Mouse (Mus musculus) lung, embryonic 15.5 days (tissue): ENCODE measurements around the gene Rab30. TPM values are rescaled to one million over a fixed set of nuclear protein-coding genes. Genes with fewer than 3 reads are reported as not detected.
A peak's percentile ranks its signal among the peaks of the same experiment; 100 is the strongest.

Source experiments
- ATAC-seq: fragments of 200-750 bp; cut with Nextera tagmentation; 2 replicates; pipeline ENCODE4 v1.8.0; 2017; ENCODE audit warnings: moderate number of reproducible peaks, borderline replicate concordance; ENCODE audit not compliant: low FRiP score, low TSS enrichment; ENCODE audit errors: extremely low read depth
- H3K27ac ChIP-seq: fragments of 300-500 bp; sonication (generic); 2 replicates; pipeline ENCODE4 v1.5.1; 2015; ENCODE audit warnings: moderate library complexity, mild to moderate bottlenecking, inconsistent platforms
- H3K27me3 ChIP-seq: fragments of 300-500 bp; sonication (generic); 2 replicates; pipeline ENCODE4 v1.6.1; 2015; ENCODE audit warnings: inconsistent platforms
- H3K36me3 ChIP-seq: fragments of 300-500 bp; sonication (generic); 2 replicates; pipeline ENCODE4 v1.6.1; 2015; ENCODE audit warnings: inconsistent platforms
- H3K4me1 ChIP-seq: fragments of 300-500 bp; sonication (generic); 2 replicates; pipeline ENCODE4 v1.6.1; 2015; ENCODE audit warnings: inconsistent platforms
- H3K4me2 ChIP-seq: fragments of 300-500 bp; sonication (generic); 2 replicates; pipeline ENCODE4 v1.6.1; 2015; ENCODE audit warnings: inconsistent platforms, mild to moderate bottlenecking, moderate library complexity
- H3K4me3 ChIP-seq: fragments of 300-500 bp; sonication (generic); 2 replicates; pipeline ENCODE4 v1.5.1; 2015; ENCODE audit warnings: mild to moderate bottlenecking, inconsistent platforms
- H3K9ac ChIP-seq: fragments of 300-500 bp; sonication (generic); 2 replicates; pipeline ENCODE4 v1.6.1; 2015; ENCODE audit warnings: inconsistent platforms
- H3K9me3 ChIP-seq: fragments of 300-500 bp; sonication (generic); 2 replicates; pipeline ENCODE4 v1.6.1; 2016; ENCODE audit warnings: inconsistent platforms
- WGBS: fragments of 180-500 bp; shearing (Covaris S2); methylation state at CpG from one replicate; pipeline ENCODE4 v1.1.7; 2015; 5-methylcytosine and 5-hydroxymethylcytosine counted together
- polyA plus RNA-seq: library from polyadenylated mRNA; unstranded; fragments of >200 nt; fragmentation: Nextera tagmentation; extraction: Ambion mirVana; gene quantifications from 2 replicates; pipeline ENCODE4 v1.2.1, GENCODE M21; 2015

Gene Rab30
- polyA plus RNA-seq, result 5.0 and 6.2 TPM in 2 replicates

- Histone ChIP-seq H3K9me3 (no peaks in the 10 kb centered on the region), H3K4me1 (peaks cover 19% of the 10 kb centered on the region), H3K9ac (peak within 1 kb of the TSS; percentile 81), H3K36me3 (peaks cover 14% of the 10 kb centered on the region), H3K4me3 (peak within 1 kb of the TSS; percentile 69), H3K27me3 (no peaks in the 10 kb centered on the region), H3K27ac (peak within 1 kb of the TSS; percentile 87), H3K4me2 (peak within 1 kb of the TSS; percentile 94)
- WGBS, result under 1% methylated on average over 38 of the region's 38 CpGs
- ATAC-seq, result peak; percentile 100
Measured at GRCm38 (mm10) chr7:92741152-92741860, at the start of gene Rab30. Gene Rab30 (plus strand): TSS chr7:92741603.

DNA sequence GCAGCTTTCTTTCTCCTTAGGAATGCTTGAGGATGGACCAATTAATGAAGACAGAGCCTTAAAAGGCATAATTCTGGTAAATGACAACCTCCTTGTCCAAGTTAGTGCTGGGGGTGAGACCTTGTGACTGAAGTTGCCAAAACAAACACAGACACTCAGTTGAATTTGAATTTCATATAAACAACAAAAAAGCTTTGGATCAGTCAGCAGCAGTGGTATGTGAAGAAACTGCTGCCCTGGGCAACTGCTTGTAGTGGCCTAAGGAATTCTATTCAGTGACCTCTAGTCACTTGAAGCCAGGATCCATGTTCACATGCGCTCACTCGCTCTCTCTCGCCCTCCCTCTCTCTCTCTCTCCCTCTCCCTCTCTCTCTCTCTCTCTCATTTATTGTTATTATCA, 45.0 kb upstream of the Rab30 start:
- Histone ChIP-seq H3K4me3 (no peak overlapping the region), H3K4me1 (no peaks in the 10 kb centered on the region), H3K9ac (no peak overlapping the region), H3K9me3 (no peaks in the 10 kb centered on the region), H3K27ac (no peak overlapping the region), H3K27me3 (no peaks in the 10 kb centered on the region), H3K4me2 (no peak overlapping the region), H3K36me3 (no peaks in the 10 kb centered on the region)
- 69% methylated on average over 3 of the region's 3 CpGs for WGBS
- ATAC-seq, result no peak

DNA sequence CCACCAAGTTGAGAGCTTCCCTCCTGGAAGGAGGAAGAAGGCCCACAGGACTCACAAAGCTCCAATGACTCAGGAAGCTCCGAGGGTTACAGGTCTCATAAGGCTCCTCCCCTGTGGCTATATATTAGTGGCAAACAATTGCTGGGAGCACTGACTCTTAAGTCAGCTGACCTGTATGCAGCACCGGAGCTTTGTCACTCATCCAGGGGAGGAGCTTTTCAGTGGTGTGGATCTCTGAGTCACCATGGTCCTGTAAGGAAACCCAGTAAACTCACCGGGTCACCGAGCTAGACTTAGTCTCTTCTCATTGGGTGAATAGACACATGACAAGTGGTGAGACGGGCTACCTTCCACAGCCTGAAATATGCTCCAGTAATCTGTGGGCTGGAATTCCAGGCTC, 42.6 kb upstream of the Rab30 start:
- H3K4me2 ChIP-seq, result no peak overlapping the region
- 68% methylated on average over 5 of the region's 5 CpGs for WGBS
- no peak for ATAC-seq

GRCm38 (mm10) chr7:92703661-92704060, 37.7 kb upstream of the Rab30 start:
- Histone ChIP-seq H3K4me3 (no peak overlapping the region), H3K27ac (no peak overlapping the region), H3K9ac (no peak overlapping the region), H3K4me1 (no peaks in the 10 kb centered on the region), H3K4me2 (no peak overlapping the region), H3K36me3 (no peaks in the 10 kb centered on the region), H3K27me3 (no peaks in the 10 kb centered on the region), H3K9me3 (no peaks in the 10 kb centered on the region)
- ATAC-seq, result no peak
- 57% methylated on average over 1 of the region's 1 CpGs for WGBS

More for the DNA sequence above, 42.6 kb upstream of the Rab30 start:
- H3K4me3 ChIP-seq, result no peak overlapping the region
- no peak overlapping the region for H3K27ac ChIP-seq
- no peaks in the 10 kb centered on the region for H3K27me3 ChIP-seq
- H3K4me1 ChIP-seq, result no peaks in the 10 kb centered on the region
- no peaks in the 10 kb centered on the region for H3K36me3 ChIP-seq
- no peak overlapping the region for H3K9ac ChIP-seq
- no peaks in the 10 kb centered on the region for H3K9me3 ChIP-seq

GRCm38 (mm10) chr7:92705534-92705933, 35.9 kb upstream of the Rab30 start:
- no peak overlapping the region for H3K4me2 ChIP-seq
- H3K36me3 ChIP-seq, result no peaks in the 10 kb centered on the region
- no peak overlapping the region for H3K9ac ChIP-seq
- no peak for ATAC-seq
- H3K4me3 ChIP-seq, result no peak overlapping the region
- H3K27me3 ChIP-seq, result no peaks in the 10 kb centered on the region
- no peaks in the 10 kb centered on the region for H3K4me1 ChIP-seq
- no peak overlapping the region for H3K27ac ChIP-seq
- WGBS, result 65% methylated on average over 2 of the region's 2 CpGs
- no peaks in the 10 kb centered on the region for H3K9me3 ChIP-seq

DNA sequence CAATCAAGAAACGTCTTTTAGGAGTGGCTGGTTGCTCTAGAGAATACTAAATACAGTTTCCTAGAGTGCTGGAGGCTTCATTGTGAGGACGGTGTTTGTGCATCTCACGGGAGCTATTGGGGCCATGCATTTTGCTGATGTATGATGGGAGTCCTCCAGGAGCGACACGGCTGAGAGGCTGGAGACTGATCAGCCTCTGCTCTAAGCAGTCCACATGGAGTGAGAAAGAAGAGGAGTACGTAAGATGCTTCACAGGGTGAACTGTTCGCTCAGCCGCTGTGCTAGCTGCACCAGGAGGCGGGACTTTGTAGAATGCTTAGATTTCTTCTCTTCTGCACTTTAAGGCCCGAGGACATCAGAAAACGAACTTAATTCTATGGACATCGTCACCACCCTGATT, 34.7 kb upstream of the Rab30 start:
- Histone ChIP-seq H3K4me3 (no peak overlapping the region), H3K27ac (no peak overlapping the region), H3K4me2 (peak overlapping the region; percentile 28), H3K9me3 (no peaks in the 10 kb centered on the region), H3K27me3 (no peaks in the 10 kb centered on the region), H3K36me3 (no peaks in the 10 kb centered on the region), H3K9ac (no peak overlapping the region), H3K4me1 (no peaks in the 10 kb centered on the region)
- WGBS, result 65% methylated on average over 12 of the region's 12 CpGs
- no peak for ATAC-seq

DNA sequence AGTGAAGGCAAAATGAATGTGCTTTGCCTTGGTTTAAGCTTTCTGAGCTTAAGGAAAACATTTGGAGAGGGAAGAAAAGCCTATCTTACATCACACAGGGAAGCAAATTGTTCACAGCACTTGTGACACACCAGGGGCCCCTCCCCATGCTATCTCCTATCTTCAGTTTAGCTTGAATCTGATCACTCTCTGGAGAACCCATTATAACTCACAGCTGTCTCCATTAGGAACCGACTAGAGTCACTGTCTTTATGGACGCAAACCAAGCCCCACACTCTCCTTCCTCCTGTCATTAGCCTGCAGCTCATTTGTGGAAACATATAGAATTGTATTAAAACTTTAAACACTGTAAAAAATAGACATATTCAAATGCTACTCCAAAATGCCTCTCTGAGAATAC, 31.8 kb upstream of the Rab30 start:
- Histone ChIP-seq H3K4me3 (no peak overlapping the region), H3K36me3 (no peaks in the 10 kb centered on the region), H3K27me3 (no peaks in the 10 kb centered on the region), H3K27ac (no peak overlapping the region), H3K4me1 (no peaks in the 10 kb centered on the region), H3K9me3 (no peaks in the 10 kb centered on the region), H3K4me2 (no peak overlapping the region), H3K9ac (no peak overlapping the region)
- WGBS, result 25% methylated on average over 2 of the region's 2 CpGs
- no peak for ATAC-seq

- ATAC-seq, result no peak
Measured at GRCm38 (mm10) chr7:92711593-92711992, 29.8 kb upstream of the Rab30 start.

DNA sequence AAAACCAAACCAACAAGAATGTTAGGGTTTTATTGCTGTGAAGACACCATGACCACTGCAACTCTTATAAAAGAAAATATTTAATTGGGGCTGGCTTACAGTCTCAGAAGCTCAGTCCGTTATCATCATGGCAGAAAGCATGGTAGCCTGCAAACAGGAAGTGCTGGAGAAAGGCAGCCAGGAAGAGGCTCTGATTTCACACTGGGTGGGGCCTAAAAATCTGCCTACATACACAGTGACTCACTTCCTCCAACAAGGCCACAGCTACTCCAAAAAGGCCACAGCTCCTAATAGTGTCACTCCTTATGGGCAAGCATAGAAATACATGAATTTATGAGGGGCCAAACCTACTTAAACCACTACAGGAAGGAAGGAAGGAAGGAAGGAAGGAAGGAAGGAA, 26.3 kb upstream of the Rab30 start:
- Histone ChIP-seq H3K9ac (no peak overlapping the region), H3K4me2 (no peak overlapping the region), H3K9me3 (no peaks in the 10 kb centered on the region), H3K27me3 (no peaks in the 10 kb centered on the region), H3K4me1 (no peaks in the 10 kb centered on the region), H3K4me3 (no peak overlapping the region), H3K27ac (no peak overlapping the region), H3K36me3 (no peaks in the 10 kb centered on the region)
- WGBS, result 77% methylated on average over 1 of the region's 1 CpGs
- no peak for ATAC-seq

More at GRCm38 (mm10) chr7:92711593-92711992, 29.8 kb upstream of the Rab30 start:
- H3K4me2 ChIP-seq, result no peak overlapping the region
- no peak overlapping the region for H3K4me3 ChIP-seq
- no peak overlapping the region for H3K9ac ChIP-seq
- H3K4me1 ChIP-seq, result no peaks in the 10 kb centered on the region
- no peaks in the 10 kb centered on the region for H3K27me3 ChIP-seq
- no peaks in the 10 kb centered on the region for H3K9me3 ChIP-seq
- H3K27ac ChIP-seq, result no peak overlapping the region
- H3K36me3 ChIP-seq, result no peaks in the 10 kb centered on the region
- WGBS, result 83% methylated on average over 3 of the region's 3 CpGs

DNA sequence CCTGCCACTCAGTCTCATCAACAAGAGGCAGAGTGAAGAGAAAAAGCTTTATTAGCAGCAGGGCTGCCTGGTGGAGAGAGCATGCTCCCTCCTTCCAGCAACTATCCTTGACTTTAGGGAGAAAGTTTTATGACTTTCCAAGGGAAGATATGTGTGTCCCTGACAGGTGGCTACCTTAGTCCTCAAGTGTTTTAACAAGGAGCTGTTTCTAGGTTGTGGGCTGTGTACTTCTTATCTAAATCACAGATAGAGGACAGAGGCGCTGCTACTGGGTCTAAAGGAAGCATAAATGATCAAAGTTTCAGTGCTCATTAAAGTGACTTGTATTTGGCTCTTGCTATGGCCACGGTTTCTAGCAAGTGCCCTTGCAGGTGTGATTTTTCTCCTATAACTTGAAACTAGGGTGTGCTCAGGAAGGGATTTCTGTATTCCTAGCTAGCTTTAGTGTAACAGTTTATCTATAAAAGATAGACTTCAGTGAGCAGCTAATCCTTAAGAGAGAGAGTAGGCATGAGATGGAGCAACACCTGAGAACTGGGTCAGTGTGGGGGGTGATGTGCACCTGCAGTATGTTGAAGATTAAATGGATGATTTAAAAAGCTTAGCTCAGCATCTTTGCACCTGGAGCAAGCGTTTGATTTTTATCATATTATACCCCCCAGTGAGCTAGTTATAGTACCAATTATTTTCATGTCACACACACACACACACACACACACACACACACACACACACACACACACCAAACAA, 21.1 kb upstream of the Rab30 start:
- Histone ChIP-seq H3K27ac (no peak overlapping the region), H3K4me2 (no peak overlapping the region), H3K27me3 (no peaks in the 10 kb centered on the region), H3K4me3 (no peak overlapping the region), H3K4me1 (no peaks in the 10 kb centered on the region), H3K9ac (no peak overlapping the region), H3K36me3 (no peaks in the 10 kb centered on the region), H3K9me3 (no peaks in the 10 kb centered on the region)
- no peak for ATAC-seq
- 59% methylated on average over 3 of the region's 3 CpGs for WGBS

DNA sequence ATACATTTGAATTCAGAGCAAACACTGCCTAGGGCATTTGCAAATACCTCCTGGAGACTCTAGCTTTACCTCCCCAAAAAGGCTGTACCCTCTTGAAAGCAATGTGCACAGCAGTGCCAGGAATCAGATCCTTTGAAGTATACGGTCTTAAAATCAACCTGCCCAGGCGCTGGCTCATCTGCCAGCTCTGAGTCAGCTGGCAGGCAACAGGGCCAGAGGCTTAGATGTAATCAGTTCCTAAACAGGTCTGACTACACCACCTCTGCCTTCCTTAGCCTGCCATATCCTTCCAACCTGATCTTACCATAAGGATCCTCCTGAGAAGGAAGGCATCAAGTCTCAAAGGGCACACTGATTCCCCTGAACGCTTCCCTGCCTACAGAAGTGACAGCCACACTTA, 17.7 kb upstream of the Rab30 start:
- Histone ChIP-seq H3K27me3 (no peaks in the 10 kb centered on the region), H3K9me3 (no peaks in the 10 kb centered on the region), H3K27ac (no peak overlapping the region), H3K4me2 (no peak overlapping the region), H3K4me3 (no peak overlapping the region), H3K9ac (no peak overlapping the region), H3K36me3 (no peaks in the 10 kb centered on the region), H3K4me1 (no peaks in the 10 kb centered on the region)
- ATAC-seq, result no peak
- 25% methylated on average over 3 of the region's 3 CpGs for WGBS

DNA sequence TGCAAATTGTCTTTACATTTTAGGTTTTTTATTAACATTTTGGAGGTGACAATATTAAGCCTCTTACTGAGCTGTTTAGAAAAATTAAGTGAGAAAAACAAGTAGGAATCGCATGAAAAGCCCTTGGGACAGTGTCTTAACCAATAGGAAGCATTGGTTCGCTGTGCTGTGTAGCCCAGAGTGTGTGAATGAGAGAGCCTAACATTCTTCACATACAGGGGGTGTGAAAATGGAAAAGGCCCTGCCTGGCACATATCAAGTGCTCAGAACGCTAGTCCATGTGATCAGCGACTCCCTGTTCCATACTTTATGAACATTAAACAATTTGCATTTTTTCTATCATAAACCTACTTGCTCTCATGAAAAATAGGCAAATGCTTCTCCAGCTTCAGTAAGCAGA, 17.1 kb upstream of the Rab30 start:
- no peaks in the 10 kb centered on the region for H3K27me3 ChIP-seq
- H3K4me2 ChIP-seq, result no peak overlapping the region
- H3K36me3 ChIP-seq, result no peaks in the 10 kb centered on the region
- H3K4me3 ChIP-seq, result no peak overlapping the region
- no peaks in the 10 kb centered on the region for H3K9me3 ChIP-seq
- H3K4me1 ChIP-seq, result no peaks in the 10 kb centered on the region
- no peak overlapping the region for H3K9ac ChIP-seq
- WGBS, result 59% methylated on average over 4 of the region's 4 CpGs
- no peak for ATAC-seq
- H3K27ac ChIP-seq, result no peak overlapping the region
